Mouse (Mus musculus): ENCODE results near the gene 4931428L18Rik. TPM values are rescaled to one million over a fixed set of nuclear protein-coding genes. Genes with fewer than 3 reads are reported as not detected.
A peak's percentile ranks its signal among the peaks of the same experiment; 100 is the strongest.

The 4931428L18Rik gene
- polyA plus RNA-seq, 1 experiment: not detected

DNA sequence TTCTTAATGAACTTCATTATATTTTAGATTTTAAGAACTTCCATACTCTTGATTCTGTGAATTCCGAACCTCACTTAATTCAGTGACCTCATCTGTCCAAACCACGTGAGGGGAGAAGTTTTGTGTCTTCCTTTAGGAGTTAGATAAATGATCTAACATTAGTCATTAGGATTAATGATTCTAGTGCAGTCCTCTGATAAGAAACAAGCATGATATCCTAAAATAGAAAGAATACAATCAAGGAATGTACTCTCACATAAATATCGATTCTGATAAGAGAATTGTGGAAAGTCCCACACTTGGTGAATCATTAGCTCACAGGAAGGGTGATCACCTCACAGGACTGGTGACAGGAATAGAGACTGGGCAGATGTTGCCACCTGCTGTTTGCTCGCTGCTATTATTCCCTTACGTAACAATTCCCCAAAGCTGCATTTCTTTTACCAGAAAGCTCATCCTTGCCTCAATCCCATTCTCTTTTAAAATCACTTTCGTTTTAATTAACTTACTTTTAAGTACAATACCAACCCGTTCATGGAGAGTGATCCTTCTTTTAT is 68.6 kb downstream of the 4931428L18Rik start:
- Histone ChIP-seq H3K4me1 (replicated peaks; ENCODE audit: control insufficient read depth, insufficient read depth, low read length) (no peaks in the 10 kb centered on the region), H3K27me3 (ENCODE audit: control insufficient read depth, insufficient read depth, low read length) (no peaks in the 10 kb centered on the region), H3K4me3 (ENCODE audit: control insufficient read depth, insufficient read depth, low read length) (no peak overlapping the region), H3K27ac (ENCODE audit: control insufficient read depth, insufficient read depth, low read length) (no peak overlapping the region), H3K36me3 (ENCODE audit: control insufficient read depth, insufficient read depth, low read length) (no peaks in the 10 kb centered on the region)
- 15% methylated on average over 7 of the region's 7 CpGs for WGBS
- no peak for TF ChIP-seq CTCF (IDR thresholded peaks at IDR 0.05; ENCODE audit: borderline replicate concordance, control insufficient read depth, extremely low read depth, insufficient read depth, low read length, poor library complexity)
- TF ChIP-seq POLR2A (IDR thresholded peaks at IDR 0.05; ENCODE audit: control insufficient read depth, extremely low read depth, insufficient read depth, low read length, poor library complexity): no peak
- DNase-seq: peak; percentile 6

DNA sequence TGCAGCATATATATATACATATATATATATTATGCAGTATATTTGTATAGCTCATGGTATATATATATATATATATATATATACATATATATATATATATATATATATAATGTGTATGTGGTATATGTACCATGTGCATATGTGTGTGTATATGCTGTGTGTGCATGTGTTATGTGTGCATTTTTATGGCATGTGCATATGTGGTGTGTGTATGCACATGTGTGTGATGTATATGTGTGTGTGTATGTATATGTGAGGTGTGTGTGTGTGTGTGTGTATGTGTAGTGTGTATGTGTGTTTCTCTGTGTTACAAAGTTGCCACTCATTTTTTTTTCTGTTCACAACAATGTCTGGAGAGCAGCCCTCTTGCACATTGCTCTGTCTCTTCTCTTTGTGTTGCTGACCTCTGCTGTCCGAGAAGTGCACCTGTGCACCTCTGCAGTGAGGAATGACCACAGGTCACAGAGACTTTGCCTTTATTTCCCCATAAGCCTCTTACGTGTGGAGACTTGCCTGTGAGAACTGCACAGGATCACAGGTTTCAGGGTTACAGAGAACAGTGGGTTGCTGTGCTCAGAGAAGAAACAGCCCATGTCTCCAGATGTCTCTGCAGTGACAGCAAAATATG is 69.6 kb downstream of the 4931428L18Rik start:
- H3K27ac ChIP-seq (ENCODE audit: control insufficient read depth, insufficient read depth, low read length): no peak overlapping the region
- H3K27me3 ChIP-seq (ENCODE audit: control insufficient read depth, insufficient read depth, low read length): no peaks in the 10 kb centered on the region
- TF ChIP-seq POLR2A (IDR thresholded peaks at IDR 0.05; ENCODE audit: control insufficient read depth, extremely low read depth, insufficient read depth, low read length, poor library complexity) (no peak), CTCF (IDR thresholded peaks at IDR 0.05; ENCODE audit: borderline replicate concordance, control insufficient read depth, extremely low read depth, insufficient read depth, low read length, poor library complexity) (no peak)
- no peak for DNase-seq
- H3K36me3 ChIP-seq (ENCODE audit: control insufficient read depth, insufficient read depth, low read length): no peaks in the 10 kb centered on the region
- no peaks in the 10 kb centered on the region for H3K4me1 ChIP-seq (replicated peaks; ENCODE audit: control insufficient read depth, insufficient read depth, low read length)
- WGBS: 76% methylated on average over 2 of the region's 2 CpGs
- H3K4me3 ChIP-seq (ENCODE audit: control insufficient read depth, insufficient read depth, low read length): no peak overlapping the region

DNA sequence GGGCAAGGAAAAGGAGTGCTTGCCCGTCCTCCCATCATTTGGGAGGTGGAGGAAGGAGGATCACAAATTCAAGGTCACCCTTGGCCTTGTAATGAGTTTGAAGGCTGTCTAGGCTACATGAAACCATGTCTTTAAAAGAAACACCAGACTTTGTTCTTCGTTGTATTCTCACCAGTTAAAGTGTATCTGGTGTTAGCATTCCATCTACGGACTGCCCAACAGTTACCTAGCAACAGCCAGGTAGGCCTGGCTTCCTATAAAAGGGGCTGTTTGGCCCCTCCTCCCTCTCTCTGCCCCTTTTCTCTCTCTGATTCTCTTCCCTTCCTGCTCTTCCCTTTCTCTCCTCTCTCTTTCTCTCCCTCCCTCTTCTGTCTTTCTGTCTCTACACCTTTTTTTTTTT is 71.9 kb downstream of the 4931428L18Rik start:
- no peak for DNase-seq
- TF ChIP-seq POLR2A (IDR thresholded peaks at IDR 0.05; ENCODE audit: control insufficient read depth, extremely low read depth, insufficient read depth, low read length, poor library complexity) (no peak), CTCF (IDR thresholded peaks at IDR 0.05; ENCODE audit: borderline replicate concordance, control insufficient read depth, extremely low read depth, insufficient read depth, low read length, poor library complexity) (no peak)
- Histone ChIP-seq H3K36me3 (ENCODE audit: control insufficient read depth, insufficient read depth, low read length) (no peaks in the 10 kb centered on the region), H3K4me1 (replicated peaks; ENCODE audit: control insufficient read depth, insufficient read depth, low read length) (no peaks in the 10 kb centered on the region), H3K27ac (ENCODE audit: control insufficient read depth, insufficient read depth, low read length) (no peak overlapping the region), H3K4me3 (ENCODE audit: control insufficient read depth, insufficient read depth, low read length) (no peak overlapping the region), H3K27me3 (ENCODE audit: control insufficient read depth, insufficient read depth, low read length) (no peaks in the 10 kb centered on the region)
- 92% methylated on average over 3 of the region's 3 CpGs for WGBS

DNA sequence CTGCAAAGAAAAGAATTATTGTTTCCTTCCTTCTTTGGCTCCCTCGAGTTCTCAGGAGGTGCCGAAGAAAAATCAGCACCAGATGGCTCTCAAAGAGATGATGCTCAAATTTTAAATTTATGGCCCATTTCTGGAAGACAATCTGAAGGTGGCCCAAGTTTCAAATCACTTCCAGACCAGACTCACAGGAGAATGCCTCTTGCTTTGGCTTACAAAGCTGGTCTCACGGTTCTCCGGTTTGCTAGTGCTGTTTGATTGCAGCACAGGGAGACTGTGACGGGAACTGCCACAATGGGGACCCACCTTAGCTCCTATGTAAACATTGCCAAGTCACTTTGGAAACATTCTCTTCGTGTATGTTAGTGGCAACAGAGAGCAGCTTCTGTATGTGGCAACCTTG is 72.8 kb downstream of the 4931428L18Rik start:
- no peak overlapping the region for H3K27ac ChIP-seq (ENCODE audit: control insufficient read depth, insufficient read depth, low read length)
- TF ChIP-seq CTCF (IDR thresholded peaks at IDR 0.05; ENCODE audit: borderline replicate concordance, control insufficient read depth, extremely low read depth, insufficient read depth, low read length, poor library complexity): no peak
- TF ChIP-seq POLR2A (IDR thresholded peaks at IDR 0.05; ENCODE audit: control insufficient read depth, extremely low read depth, insufficient read depth, low read length, poor library complexity): no peak
- DNase-seq: no peak
- no peaks in the 10 kb centered on the region for H3K36me3 ChIP-seq (ENCODE audit: control insufficient read depth, insufficient read depth, low read length)
- no peaks in the 10 kb centered on the region for H3K27me3 ChIP-seq (ENCODE audit: control insufficient read depth, insufficient read depth, low read length)
- no peaks in the 10 kb centered on the region for H3K4me1 ChIP-seq (replicated peaks; ENCODE audit: control insufficient read depth, insufficient read depth, low read length)
- WGBS: 37% methylated on average over 6 of the region's 6 CpGs
- no peak overlapping the region for H3K4me3 ChIP-seq (ENCODE audit: control insufficient read depth, insufficient read depth, low read length)

DNA sequence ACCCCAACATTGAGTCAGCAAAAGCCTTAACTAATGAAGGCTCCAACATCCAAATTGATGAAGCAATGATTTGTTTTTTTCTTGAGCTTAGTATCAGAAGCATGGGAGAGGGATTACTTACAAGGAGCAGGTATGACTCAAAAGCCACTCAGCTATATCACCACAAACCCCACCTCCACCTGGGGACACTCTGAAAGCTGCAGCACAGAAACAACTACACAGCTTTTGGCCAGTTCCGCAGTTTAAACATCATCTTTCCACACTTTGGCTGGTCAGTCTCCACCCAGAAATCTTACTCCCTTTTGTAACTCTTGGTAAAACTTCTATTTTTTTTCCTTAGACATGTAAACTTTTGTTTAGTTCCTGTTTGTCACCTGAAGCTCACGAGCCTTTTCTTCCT is 78.9 kb downstream of the 4931428L18Rik start:
- H3K36me3 ChIP-seq (ENCODE audit: control insufficient read depth, insufficient read depth, low read length): no peaks in the 10 kb centered on the region
- no peaks in the 10 kb centered on the region for H3K4me1 ChIP-seq (replicated peaks; ENCODE audit: control insufficient read depth, insufficient read depth, low read length)
- 81% methylated on average over 2 of the region's 2 CpGs for WGBS
- H3K27me3 ChIP-seq (ENCODE audit: control insufficient read depth, insufficient read depth, low read length): no peaks in the 10 kb centered on the region
- no peak for DNase-seq
- no peak overlapping the region for H3K4me3 ChIP-seq (ENCODE audit: control insufficient read depth, insufficient read depth, low read length)
- no peak for TF ChIP-seq POLR2A (IDR thresholded peaks at IDR 0.05; ENCODE audit: control insufficient read depth, extremely low read depth, insufficient read depth, low read length, poor library complexity)
- no peak for TF ChIP-seq CTCF (IDR thresholded peaks at IDR 0.05; ENCODE audit: borderline replicate concordance, control insufficient read depth, extremely low read depth, insufficient read depth, low read length, poor library complexity)
- no peak overlapping the region for H3K27ac ChIP-seq (ENCODE audit: control insufficient read depth, insufficient read depth, low read length)

DNA sequence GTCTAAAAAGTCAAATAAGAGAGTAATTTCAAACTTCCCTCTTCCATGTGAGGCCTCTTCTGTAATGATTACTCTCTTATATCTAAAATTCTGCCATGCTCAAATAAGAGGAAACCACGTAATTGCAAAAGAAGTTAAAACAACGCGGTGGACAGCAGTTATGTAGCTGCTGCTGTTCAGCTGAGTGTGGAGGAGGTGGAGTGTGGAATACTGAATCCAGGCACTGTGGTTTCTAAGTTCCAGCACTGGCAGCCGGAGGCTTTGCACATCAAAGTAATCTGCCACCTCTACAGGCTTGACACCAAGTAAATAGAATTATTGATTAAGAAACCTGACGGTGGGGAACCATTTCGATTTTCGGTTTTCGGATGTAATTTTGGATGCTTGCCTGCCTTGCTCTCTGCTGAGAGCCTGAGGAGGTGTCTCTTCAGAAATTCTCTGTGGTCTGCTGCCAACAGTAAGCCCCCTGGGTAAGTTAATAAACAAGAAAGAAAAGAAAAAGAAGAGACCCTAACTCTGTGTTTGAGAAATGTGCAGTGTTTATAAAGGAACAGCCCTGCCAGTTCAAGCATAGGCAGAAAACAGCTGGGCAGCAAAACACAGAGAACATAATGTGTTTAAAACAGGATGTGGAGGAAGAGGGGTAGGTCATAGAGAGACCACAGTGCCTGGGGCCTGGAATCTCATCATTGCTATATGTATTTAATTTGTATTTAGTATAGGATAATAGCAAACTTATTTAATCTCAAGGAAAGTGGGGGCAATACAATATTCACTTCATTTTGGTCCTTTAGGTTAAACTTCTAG is 80.0 kb downstream of the 4931428L18Rik start:
- H3K27me3 ChIP-seq (ENCODE audit: control insufficient read depth, insufficient read depth, low read length): no peaks in the 10 kb centered on the region
- no peak overlapping the region for H3K4me3 ChIP-seq (ENCODE audit: control insufficient read depth, insufficient read depth, low read length)
- no peak overlapping the region for H3K27ac ChIP-seq (ENCODE audit: control insufficient read depth, insufficient read depth, low read length)
- no peaks in the 10 kb centered on the region for H3K36me3 ChIP-seq (ENCODE audit: control insufficient read depth, insufficient read depth, low read length)
- WGBS: 49% methylated on average over 8 of the region's 8 CpGs
- no peak for DNase-seq
- H3K4me1 ChIP-seq (replicated peaks; ENCODE audit: control insufficient read depth, insufficient read depth, low read length): no peaks in the 10 kb centered on the region
- TF ChIP-seq CTCF (IDR thresholded peaks at IDR 0.05; ENCODE audit: borderline replicate concordance, control insufficient read depth, extremely low read depth, insufficient read depth, low read length, poor library complexity) (no peak), POLR2A (IDR thresholded peaks at IDR 0.05; ENCODE audit: control insufficient read depth, extremely low read depth, insufficient read depth, low read length, poor library complexity) (no peak)

All from thymus, adult 2 months (tissue).